Mouse (Mus musculus) kidney, adult 9 months (tissue): Measurements from ENCODE around the gene Nacc1.
A peak's percentile ranks its signal among the peaks of the same experiment; 100 is the strongest.
"Not testable (repeated sequence)": the region's sequence is repeated elsewhere in the genome, so short reads cannot be mapped to it uniquely, and the experiment has no call there.

ENCODE experiments used
- DNase-seq: peaks from one replicate; pipeline ENCODE4 v3.0.0; 2022

Gene Nacc1

DNA sequence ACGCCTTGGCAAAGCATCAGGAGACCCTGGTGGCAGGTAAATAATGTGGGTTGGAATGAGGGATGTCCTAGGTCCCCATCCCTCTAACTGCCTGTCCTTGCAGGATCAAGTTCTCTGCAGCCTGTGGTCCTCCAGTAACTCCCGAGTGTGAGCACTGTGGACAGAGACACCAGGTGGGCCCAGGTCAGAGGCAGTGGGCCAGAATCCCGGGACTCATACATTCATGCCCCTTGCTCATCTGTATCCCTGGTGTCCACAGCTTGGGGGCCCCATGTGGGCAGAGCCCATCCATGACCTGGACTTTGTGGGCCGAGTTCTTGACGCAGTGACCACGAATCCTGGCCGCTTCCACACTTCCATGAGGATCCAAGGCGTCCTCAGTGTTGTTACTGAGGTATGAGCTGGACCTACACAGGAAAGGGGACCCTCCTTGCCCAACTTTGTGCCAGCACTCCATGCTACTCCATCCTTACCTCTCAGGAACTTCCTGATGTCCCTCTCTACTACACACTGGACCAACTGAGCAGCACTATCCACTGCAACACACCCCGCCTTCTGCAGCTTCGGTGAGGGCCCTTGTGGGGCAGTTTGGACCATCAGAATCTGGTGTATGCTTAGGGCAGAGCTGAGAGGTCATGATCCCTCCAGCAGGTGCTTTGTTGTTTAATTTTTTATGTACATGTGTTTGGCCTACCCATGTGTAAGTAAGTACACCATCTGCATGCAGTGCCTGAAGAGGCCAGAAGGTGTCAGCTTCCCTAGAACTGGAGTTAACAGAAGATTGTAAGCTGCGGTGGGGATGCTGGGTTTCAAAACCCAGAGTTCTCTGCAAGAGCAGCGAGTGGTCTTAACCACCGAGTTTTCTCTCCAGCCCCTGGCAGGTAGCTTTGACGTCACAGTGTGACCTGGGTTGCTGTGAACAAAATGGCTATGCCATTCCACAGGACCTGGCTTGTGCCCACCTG, 9.8 kb upstream of the Nacc1 start:
- DNase-seq: no peak

DNA sequence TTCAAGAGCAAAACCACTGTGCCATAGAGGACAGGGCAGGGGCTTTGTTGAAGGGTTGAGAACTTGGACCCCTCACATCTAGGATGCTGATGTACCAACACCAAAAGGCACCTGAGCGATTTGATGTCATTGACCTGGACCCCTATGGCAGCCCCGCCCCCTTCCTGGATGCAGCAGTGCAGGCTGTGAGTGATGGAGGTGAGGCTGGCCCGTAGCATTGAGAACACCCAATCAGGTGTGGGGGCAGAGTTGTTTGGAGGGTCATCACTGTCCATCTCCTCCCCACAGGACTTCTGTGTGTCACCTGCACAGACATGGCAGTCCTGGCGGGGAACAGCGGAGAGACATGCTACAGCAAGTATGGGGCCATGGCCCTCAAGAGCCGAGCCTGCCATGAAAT, 7.5 kb upstream of the Nacc1 start:
- no peak for DNase-seq

DNA sequence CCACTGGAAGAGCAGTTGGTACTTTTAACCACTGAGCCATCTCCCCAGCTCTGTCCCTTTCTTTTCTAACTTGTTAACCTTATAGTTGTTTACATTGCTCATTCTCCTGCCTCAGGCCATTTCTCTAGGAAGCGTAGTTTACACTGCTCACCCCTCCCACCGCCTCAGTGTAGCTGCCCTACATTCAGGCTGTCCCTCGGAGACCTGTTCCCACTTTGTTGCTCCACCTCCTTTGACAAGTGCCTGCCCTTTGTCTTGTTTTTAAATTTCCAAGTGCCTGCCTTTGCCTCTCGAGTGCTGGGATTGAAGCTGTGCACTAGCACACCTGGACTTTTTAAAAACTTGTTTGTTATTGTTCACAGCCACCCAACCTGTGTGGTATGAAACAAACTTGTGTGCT, 5.7 kb upstream of the Nacc1 start:
- DNase-seq: no peak

DNA sequence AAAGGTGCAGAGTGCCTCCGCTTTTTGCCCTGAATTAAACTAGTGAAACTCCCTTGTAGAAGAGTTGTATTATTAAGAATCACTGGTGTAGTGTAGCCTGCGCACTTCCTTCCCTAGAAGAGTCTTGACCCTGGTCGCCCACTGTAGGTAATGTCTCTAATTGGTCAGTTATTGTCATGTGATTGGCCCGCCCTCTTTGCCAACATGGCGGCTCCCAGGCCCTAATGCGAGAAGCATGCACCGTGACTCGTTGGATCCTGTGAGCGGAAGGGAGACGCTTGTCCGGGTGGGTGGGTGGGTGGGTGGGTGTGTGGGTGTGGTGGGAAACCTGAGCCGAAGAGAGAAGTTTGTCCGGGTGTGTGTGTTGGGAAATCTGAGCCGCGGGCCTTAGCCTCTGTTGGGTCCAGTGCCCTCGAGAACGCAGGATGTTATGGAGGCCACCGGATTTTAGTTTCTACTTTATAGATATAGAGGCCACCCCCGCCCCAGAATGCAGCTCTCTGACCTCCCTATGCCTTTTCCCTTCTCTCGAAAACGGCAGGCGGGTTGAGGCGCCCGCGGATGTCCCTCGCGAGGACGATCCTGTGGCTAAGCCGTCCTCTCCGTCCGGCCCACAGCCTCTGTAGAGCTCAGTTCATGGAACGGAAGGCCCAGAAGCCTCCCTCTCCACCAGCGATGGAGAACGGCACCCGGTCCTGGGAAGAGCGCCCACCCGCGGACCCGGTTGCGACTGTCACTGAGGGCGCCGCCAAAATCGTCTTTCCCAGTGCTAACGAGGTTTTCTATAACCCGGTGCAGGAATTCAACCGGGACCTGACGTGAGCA, 1.6 kb upstream of the Nacc1 start:
- DNase-seq: peak; percentile 96

DNA sequence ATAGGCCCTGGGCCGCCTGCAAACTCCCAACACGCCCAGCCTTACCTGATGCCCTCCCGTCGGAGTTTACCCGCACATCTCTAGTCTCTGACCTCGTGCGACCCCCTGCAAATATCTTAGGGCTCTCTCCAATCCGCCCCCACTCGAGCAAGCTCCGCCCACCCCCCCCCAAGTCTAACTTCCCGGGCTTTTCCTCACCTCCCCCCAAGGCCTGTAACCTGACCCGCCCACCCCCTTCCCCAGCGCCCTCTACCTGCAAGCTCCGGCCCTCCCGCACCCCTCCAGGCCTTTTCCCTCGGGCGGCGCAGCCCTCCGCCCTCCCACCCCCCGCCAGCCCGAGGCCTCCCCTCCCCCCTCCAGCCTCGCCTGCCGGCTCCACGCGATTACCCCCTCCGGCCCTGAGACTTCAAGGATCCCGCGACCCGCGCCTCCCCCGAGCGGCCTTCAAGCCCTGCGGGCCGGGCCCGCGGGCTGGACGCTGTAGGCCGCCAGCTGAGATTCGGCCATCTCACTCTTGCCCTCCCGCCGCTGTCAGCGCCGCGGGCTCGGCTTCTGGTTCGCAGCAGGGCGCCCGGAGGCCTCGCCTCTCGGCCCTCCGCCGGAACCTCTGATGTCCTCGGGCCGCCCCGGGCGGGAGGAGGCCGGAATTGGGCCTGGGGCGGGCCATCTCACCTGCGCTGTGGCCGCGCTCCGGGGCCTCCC, 508 bp downstream of the Nacc1 start:
- DNase-seq: peak; percentile 35

DNA sequence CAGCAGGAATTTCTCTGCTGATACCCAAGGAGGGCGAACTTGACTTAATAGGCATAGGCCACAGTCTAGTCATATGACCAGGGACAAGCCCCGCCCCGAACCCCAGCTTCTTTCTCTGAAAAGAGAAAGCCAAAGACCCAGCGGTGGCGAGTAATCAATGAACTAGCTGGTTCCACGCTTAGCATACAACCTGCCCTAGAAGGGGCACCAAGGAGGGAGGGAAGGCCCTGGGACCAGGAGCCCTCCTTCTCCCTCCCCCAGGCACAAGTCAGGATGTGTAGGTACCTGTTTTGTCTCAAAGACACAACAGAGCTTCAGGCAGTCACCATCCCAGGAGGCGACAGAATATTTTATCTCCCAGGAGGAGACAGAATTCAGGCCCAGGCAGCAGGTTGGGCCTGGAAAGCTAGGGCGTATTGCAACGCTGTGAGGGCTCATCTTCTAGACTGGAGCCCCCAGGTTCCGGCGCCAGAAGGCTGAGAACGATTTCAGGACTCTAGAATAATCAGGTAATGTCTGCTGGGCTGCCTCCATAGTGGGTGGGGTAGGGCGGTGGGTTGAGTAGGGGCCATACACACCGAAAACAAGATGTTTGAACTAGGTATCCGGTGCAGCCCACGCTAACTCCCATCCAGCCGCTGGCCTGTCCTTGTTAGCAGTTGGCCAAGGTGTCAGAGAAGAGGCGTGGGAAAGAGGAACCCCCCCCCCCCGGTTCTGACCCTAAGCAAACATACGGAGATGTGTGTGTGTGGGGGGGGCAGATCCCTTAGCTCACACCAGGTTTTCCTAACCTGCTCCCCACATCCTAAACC, 1.3 kb downstream of the Nacc1 start, which contains the start of gene Trmt1:
Gene Trmt1 (plus strand): TSS at position 117 of the 812 bp plus-strand sequence.
- peak; percentile 60 for DNase-seq

DNA sequence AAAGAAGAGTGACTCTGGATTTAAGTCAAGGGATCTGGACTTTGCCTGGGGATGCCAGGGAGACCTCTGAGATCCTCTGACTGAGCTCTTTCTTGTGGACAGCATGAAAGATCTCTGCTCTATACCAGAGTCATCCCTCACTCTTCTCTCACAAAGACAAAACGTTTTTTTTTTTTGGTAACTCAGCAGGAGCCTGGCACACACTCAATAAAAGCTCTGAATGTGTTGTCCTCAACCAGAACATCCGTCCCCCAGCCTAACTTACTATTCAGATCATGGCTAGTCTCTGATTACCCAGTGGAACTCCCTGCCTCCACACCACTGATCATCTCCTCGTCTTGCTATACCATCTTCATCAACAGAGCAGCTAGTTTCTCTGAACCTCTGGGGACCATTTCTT, 3.1 kb downstream of the Nacc1 start:
- no peak for DNase-seq

DNA sequence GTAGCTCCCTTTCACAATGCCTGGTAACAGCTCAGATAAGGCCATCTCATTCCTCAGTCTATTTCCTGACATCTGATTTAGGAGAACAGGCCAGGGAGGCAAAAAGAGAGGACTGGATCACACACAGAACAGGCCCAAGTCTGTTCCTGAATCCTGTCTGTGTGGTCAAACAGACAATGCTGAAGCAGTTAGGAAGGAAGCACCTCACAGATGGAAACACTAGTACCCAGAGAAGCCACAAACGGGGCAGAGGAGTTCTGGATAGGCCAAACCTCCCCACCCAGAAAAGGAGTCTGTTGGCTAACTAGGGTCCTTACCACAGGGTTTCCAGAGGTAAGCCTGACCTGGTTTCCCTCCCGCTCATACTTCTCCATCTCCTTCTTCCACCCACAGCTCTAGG, 5.4 kb downstream of the Nacc1 start:
- DNase-seq: no peak

DNA sequence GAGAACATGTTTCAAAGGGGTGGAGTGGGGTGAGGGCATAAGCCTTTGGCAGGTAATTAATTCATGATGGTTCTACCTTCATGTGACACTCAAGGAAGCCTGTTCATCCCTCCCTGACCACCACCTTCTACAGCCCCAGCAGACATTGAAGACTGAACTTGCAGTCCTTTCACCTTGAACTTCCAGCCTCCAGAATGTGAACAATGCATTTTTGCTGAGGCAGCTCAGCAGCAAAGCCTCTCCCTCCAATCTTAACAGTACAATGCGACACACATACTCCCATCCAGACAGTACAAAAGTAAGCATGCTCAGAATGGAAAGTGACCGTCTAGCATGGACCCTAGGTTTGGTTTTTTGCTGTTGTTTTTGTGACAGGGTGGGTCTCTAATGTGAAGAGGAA, 6.2 kb downstream of the Nacc1 start:
- no peak for DNase-seq

DNA sequence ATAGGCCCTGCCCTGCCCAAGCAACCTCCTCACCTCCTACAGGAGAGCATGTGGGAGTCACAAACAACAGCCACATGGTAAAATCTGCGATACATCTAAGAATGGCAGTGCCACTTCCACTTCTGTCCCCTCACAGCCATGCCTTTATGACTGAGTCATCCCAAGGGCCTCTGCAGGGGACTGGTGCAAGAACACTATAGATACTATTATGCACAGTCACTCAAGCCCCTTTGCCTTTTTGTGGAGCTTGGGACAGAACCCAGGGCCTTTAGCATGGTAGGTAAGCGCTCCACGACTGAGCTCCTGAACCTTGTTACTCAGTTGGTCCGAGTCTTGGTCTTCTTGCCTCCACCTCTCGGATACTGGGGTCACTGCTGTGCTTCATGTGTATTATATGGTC, 10.4 kb downstream of the Nacc1 start:
- no peak for DNase-seq

DNA sequence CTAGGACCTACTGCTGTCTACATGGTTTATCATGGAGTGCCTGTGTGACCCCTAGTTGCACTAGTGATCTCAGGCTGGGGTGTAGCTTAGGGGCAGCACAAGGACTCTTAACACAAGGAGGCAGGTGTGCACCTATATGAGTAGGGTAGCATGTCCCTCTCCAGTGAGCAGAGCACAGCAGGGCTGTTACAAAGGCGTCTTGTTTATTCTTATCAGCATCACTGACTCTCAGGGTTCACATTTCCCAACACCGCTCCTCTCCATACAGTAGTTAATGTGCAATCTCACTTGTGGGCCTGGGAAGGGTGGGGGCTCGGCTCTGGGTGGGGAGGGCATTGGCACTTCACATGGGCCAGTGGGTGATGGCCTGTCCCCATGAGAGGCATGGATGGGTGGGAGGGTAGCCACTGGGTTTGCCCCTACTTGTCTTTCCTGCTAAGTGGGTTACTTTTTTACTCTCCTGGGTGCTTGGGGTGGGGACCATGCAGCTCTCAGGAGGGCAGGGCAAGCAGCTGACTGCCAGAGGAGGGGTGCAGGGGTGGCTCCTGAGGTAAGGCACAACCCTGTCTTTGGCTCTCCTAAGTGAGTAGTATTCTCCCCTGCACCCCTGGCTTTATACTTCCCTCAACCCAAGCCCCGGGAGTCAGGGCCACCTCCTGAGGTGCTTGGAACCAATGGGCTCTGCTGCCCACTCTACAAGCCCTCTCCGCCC, 17.2 kb downstream of the Nacc1 start:
- not testable (repeated sequence) for DNase-seq

DNA sequence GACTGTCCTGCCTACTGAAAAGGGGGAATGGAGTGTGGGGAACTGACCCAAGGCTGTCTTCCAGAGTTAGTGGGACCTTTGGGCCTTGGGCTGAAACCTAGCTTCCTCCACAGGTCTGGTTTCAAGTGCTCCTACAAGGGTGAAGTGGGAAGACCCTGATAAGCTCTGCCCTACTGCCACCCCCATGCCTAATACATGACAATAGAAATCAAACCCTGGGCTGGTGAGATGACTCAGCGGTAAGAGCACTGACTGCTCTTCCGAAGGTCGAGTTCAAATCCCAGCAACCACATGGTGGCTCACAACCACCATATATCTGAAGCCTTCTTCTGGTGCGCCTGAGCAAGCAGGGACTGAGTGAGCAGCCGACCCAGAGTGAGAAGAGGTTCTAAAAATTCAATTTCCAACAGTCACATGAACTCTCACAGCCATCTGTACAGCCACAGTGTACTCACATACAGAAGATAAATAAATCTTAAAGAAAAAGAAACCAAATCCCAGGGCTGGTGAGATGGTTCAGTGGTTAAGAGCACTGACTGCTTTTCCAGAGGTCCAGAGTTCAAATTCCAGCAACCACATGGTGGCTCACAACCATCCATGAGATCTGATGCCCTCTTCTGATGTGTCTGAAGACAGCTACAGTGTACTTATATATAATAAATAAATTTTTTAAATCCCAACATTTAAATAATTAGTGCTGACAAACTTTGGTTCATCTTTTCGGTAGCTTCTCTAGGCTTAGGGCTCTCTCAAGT, 18.8 kb downstream of the Nacc1 start:
- DNase-seq: peak; percentile 65

DNA sequence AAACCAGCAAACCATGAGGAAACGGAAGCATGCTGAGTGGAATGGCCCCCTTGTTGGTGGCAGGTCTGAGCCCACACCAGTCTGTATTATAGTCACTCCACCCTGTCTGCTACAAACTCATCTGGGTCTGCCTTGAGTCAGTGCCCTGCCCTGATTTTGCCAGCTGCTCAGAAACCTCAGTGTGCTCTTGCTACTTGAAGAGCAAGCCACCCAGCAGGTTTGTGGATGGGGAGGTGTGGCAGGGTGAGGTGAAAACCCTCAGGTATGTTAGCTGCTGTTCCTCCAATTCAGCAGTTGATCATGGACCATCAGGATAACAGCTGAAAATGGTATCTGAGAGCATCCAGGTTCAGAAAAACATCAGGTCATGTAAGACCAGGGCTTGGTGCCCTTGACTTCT, 19.6 kb downstream of the Nacc1 start:
- no peak for DNase-seq

DNA sequence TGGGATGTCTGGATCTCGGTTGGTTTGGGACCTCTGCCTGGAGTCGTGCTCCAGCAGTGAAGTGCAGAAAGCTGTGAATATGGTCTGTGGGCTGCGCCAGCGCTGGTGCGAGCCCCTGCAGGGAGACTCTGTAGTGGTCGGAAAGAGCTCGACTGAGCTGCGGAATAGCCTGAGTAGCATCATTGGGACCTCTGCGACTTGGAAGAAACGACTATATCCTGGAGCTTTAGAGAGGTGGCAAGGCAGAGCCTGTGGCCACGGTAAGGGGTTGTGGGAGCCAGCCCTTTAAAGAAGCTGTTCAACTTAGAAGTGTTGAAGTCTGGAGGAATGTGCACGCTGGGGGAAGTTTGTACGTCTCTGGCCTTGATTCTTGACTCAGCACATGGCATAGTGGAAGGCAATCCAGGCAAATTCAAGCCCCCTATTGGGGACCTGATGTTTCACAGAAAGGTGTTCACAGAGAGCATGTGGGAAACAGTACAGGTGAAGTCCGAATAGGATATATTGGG, 22.2 kb downstream of the Nacc1 start:
- DNase-seq: no peak

DNA sequence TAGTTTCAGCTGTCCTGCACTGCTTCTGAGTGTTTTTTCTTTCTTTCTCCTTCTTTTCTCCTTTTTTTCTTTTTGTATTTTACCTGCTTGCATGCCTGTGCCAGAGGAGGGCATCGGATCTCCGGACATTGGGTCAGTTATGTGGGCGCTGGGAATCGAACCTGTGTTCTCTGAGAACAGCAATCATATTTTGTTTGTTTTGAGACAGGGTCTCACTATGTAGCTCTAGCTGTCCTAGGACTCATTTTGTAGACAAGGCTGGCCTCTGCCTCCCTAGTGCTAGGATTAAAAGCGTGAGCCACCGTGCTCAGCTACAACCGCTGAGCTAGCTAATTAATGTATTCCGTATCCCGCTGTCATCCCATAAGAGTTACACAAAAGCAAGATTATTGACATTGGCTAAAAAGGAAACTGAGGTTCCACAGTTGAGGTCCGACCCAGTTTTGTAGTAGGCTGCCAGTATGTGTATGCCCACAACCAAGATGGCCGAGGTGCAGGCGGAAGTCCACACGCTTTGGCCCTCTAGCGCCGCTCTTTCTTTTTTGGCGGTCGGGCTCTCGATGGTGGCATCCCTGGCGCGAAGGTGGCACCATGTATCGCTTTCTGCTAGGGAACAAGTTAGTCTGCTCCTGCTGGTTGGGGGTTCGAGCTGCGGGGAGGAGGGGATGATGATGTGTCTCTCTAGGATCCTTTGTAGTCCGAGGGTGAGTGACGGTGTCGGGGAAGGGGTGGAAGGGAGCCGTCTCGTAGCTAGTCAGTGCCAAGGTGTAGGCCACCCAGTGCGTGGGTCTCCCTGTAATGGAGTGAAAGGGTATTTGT, 22.9 kb downstream of the Nacc1 start:
- DNase-seq: peak; percentile 86

DNA sequence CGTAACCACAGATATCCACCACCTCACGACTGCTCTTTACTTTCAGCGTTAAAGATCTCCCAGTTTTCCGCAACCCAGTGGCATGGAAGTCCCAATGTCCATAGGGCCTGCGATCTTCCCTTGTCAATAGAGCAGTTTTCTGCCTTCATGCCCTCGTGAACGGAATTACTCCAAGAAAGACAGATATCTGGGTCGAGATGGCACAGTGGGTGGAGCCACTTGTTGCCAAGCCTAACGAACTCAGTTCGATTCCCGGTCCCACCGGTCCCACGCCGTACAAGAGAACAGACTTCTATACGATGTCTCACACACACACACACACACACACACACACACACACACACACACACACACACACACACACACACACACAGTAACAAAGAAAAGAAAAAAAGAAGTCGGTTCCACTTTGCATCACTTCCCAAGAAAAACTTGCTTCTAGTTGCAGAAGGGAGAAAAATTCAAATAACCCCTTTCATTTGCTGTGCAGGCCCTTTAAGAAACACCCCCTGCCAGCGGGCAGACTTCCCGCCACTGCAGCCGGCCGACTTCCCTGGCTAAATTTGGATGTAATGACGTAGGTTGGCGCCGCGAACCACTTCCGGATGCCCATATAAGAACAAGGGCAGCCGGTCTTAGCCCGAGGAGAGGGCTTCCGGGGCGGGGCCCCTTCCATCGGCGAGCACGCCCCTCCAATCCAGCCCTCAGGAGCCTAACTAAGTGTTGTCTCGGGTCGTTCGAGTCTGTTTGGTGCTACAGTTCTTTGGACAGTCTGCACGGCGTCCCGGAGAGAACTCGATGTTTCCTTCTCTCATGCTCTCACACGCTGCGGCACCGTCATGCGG, 24.0 kb downstream of the Nacc1 start:
- DNase-seq: peak; percentile 99

DNA sequence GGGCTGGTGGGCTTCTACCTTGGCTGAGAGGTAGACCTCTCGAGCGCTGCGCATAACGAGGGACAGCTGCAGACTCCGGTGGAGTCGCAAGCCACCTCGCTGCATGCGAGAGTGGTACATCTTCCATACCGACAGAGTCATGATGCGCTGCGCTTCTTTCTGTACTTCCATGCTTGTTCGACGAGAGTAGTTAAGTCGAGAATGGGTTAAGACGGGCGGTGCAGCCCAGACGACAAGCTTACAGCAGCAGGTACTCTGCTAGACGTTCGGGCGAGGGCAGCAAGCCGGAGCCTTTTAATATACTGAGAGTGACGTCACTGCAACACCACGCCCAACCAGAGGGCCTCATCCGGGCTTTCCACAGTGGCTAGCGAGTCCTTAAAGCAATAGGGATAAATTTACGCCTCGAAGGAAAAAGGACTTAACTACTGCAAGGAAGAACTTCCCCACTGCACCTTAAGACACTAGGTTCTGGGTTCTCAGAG, 25.0 kb downstream of the Nacc1 start, which contains the start of gene Ier2:
Gene Ier2 (minus strand): TSS at position 272 of the 485 bp plus-strand sequence.
- DNase-seq: peak; percentile 98

DNA sequence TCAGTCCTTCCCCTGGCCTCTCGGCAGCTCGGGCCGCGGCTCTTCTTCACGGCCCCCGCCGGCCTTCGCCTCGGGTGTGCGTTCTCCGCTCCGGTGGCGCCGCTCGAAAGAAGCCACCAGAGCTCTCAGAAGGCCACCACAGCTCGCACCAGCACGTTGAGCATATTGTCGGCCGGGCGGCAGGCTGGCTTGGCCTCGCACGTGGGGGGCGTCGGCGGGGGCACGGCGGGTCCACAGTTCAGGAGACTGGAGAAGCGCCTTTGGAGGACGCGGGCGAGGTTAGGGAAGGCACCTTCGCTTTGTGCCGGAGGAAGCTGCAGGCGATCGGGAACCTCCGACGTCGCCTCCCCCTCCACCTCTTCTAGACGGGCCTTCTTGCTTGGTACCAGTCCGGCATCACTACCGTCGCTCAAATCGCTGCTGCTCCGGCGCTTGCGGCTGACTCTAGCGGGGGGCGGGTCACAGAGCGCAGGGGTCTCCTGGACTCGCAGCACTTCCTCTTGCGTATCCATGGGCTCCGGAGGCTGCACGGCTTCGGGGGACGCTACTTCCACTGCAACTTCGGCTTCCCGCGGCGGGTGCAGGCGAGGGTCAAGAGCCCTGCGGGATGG, 25.6 kb downstream of the Nacc1 start:
- DNase-seq: no peak
